Mouse (Mus musculus) heart, embryonic 10.5 days (tissue): ENCODE data around the gene Nkrf. TPM values are rescaled to one million over a fixed set of nuclear protein-coding genes. Genes with fewer than 3 reads are reported as not detected.
"Not testable (repeated sequence)": the region's sequence is repeated elsewhere in the genome, so short reads cannot be mapped to it uniquely, and the experiment has no call there.

Source experiments
- DNase-seq: peaks from one replicate; pipeline ENCODE4 v3.0.0-alpha.2; 2017; ENCODE audit warnings: low spot score
- H3K27ac ChIP-seq: fragments of 300-500 bp; sonication (generic); 2 replicates; pipeline ENCODE4 v1.5.1; 2016; ENCODE audit warnings: mild to moderate bottlenecking
- H3K27me3 ChIP-seq: fragments of 300-500 bp; sonication (generic); 2 replicates; pipeline ENCODE4 v1.6.1; 2016; ENCODE audit warnings: mild to moderate bottlenecking; ENCODE audit not compliant: poor library complexity, insufficient read depth, severe bottlenecking
- H3K36me3 ChIP-seq: fragments of 300-500 bp; sonication (generic); 2 replicates; pipeline ENCODE4 v1.6.1; 2016; ENCODE audit warnings: mild to moderate bottlenecking, moderate library complexity
- H3K4me1 ChIP-seq: fragments of 300-500 bp; sonication (generic); 2 replicates; pipeline ENCODE4 v1.6.1; 2016; ENCODE audit warnings: mild to moderate bottlenecking
- H3K4me3 ChIP-seq: fragments of 300-500 bp; sonication (generic); 2 replicates; pipeline ENCODE4 v1.5.1; 2016; ENCODE audit warnings: mild to moderate bottlenecking, moderate library complexity
- H3K9me3 ChIP-seq: fragments of 300-500 bp; sonication (generic); 2 replicates; pipeline ENCODE4 v1.6.1; 2016; ENCODE audit warnings: mild to moderate bottlenecking, moderate library complexity
- WGBS: fragments of 180-500 bp; shearing (Covaris S2); methylation state at CpG from one replicate; pipeline ENCODE4 v1.1.7; 2016; 5-methylcytosine and 5-hydroxymethylcytosine counted together
- polyA plus RNA-seq: library from polyadenylated mRNA; unstranded; fragments of >200 nt; fragmentation: Nextera tagmentation; extraction: Ambion mirVana; gene quantifications from 2 replicates; pipeline ENCODE4 v1.2.1, GENCODE M21; 2016

The Nkrf gene
- polyA plus RNA-seq, 1 experiment from 2014 or later = 1.9 TPM

DNA sequence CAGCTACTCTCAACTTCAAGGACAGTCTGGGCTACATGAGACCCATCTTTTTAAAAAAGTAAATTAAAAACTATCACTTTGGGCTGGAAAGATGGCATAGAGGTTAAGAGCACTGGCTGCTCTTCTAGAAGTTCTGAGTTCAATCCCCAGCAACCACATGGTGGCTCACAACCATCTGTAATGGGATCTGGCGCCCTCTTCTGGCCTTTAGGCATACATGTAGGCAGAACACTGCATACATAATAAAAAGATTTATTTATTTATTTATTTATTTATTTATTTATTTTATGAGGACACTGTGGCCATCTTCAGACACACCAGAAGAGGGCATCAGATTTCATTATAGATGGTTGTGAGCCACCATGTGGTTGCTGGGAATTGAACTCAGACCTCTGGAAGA, 3.8 kb downstream of the Nkrf start:
- WGBS = 21% methylated on average over 1 of the region's 1 CpGs
- not testable (repeated sequence) for H3K36me3 ChIP-seq, H3K27ac ChIP-seq, H3K4me1 ChIP-seq, DNase-seq, H3K9me3 ChIP-seq, H3K27me3 ChIP-seq, H3K4me3 ChIP-seq

DNA sequence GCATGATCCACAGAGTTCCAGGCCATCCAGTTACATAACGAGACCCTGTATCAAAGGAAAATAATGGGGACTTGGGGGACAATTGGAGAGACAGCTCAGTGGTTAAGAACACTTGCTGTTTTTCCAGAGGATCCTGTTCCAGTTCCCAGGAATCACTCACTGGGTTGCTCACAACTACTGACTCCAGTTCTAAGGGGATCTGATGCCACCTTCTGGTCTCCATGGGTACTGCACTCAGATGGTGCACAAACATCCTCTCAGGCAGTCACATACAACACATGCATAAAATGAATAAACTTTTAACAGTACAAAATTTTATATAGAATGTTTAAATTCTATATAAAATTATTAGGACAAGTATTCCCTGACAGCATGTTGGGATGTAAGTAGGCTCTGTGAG, 18.0 kb downstream of the Nkrf start:
- no peaks in the 10 kb centered on the region for H3K9me3 ChIP-seq
- no peak for DNase-seq

DNA sequence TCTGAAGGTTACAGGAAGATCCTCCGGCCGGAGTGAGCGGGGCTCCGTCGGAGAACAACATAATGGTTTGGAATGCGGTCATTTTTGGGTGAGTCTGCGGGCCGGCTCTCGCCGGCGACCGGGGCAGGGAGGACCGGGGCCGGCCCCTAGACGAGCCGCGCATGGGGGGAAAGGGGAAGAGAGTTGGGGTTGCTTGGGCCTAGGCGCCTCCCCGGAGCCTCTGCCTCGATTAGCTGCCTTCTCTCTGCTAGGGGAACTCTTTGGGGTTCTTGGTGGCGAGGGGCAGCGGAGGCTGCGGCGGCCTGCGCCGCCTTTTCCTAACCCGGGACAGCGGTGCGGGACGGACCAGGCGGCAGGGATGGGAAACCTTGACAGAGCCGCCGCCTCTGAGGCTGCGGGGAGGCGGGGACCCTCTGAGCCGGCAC, 28.0 kb downstream of the Nkrf start:
- H3K4me1 ChIP-seq = no peaks in the 10 kb centered on the region
- H3K27me3 ChIP-seq = peaks cover 9% of the 10 kb centered on the region; the same call in 1 of the 2 replicates
- peak overlapping the region; percentile 87 for H3K27ac ChIP-seq
- no peaks in the 10 kb centered on the region for H3K36me3 ChIP-seq
- peak overlapping the region; percentile 75 for H3K4me3 ChIP-seq
- WGBS = 11% methylated on average over 35 of the region's 36 CpGs
- no peaks in the 10 kb centered on the region for H3K9me3 ChIP-seq
- DNase-seq = peak; percentile 72

More for the DNA sequence above, 18.0 kb downstream of the Nkrf start:
- Histone ChIP-seq H3K27me3 (no peaks in the 10 kb centered on the region), H3K36me3 (peaks cover 6% of the 10 kb centered on the region; the same call in 1 of the 2 replicates), H3K27ac (no peak overlapping the region), H3K4me3 (no peak overlapping the region), H3K4me1 (no peaks in the 10 kb centered on the region)
- 92% methylated on average over 1 of the region's 1 CpGs for WGBS

DNA sequence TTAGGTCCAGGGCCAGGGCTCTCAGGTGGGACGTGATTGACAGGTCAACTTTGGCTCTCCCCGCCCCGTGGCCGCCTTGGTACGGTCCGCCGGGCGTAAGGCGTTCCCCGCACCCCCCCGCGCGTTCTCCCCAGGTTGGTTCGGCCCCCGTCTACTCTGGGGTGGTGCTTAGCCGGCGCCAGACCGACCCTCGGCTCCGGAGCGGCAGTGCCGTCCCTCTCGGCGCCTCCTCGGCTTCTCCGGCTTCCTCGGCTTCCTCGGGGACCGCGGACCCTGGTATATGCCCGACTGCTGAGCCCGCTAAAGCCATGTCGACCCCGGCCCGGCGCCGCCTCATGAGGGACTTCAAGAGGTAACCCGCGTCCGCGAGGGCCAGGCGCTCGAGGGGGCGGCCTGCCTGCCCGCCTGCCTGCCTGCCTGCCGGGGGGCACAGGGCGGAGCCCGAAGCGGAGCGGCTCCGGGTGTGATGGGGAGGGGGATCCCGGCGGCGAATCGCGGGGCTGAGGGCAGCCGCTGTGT, 28.5 kb downstream of the Nkrf start:
- peak; percentile 92 for DNase-seq
- Histone ChIP-seq H3K27ac (peak overlapping the region; percentile 87), H3K27me3 (peaks cover 9% of the 10 kb centered on the region; the same call in 1 of the 2 replicates), H3K4me1 (no peaks in the 10 kb centered on the region), H3K36me3 (no peaks in the 10 kb centered on the region), H3K4me3 (peak overlapping the region; percentile 75), H3K9me3 (no peaks in the 10 kb centered on the region)
- WGBS = 14% methylated on average over 55 of the region's 57 CpGs

DNA sequence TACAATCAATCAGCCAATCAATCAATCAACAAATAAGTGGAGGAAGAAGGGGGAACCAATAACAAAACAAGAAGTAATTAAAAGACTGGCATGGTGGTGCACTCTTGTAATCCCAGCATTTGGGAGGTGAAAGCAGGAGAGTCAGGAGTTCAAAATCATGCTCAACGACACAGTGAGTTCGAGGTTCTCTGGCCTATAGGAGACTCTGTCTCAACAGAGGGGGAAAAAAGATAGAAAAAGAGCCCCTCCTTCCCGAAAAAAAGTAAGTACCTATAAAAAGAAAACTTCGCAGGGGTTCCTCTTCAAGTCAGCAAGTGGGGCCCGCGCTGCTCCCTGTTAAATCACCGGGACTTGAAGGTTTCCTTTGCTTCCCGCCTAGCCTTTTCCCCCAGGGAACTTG, 28.9 kb downstream of the Nkrf start, which contains the start of the genes Ube2a and C330007P06Rik:
TSS of gene Ube2a (plus strand) at position 136 of the 400 bp plus-strand sequence.
TSS of gene C330007P06Rik (minus strand) at position 347 of the 400 bp plus-strand sequence.
- Histone ChIP-seq H3K4me3 (peak within 1 kb of the TSS; percentile 75), H3K9me3 (no peaks in the 10 kb centered on the region), H3K27me3 (peaks cover 9% of the 10 kb centered on the region; the same call in 1 of the 2 replicates), H3K27ac (peak within 1 kb of the TSS; percentile 87), H3K4me1 (no peaks in the 10 kb centered on the region), H3K36me3 (no peaks in the 10 kb centered on the region)
- WGBS = 19% methylated on average over 8 of the region's 8 CpGs
- DNase-seq = no peak

DNA sequence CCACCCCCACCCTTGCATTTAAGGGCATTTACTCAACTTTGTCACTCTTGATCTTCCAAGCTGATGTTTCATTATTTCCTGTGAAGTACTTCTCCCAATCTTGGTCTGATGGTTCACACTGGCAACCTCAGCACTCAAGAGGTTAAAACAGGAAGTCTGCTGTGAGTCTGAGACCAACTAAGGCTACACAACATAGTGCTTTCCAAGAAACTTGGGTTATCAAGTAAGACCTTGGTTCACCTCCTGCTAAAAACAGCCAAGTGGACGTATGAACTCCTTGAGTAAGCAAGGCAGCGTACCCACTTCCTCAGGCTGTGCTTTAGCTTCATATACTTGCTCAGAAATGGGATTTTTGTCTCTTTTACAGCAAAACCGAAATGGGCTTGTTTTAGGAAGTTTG, 32.3 kb downstream of the Nkrf start:
- WGBS = 65% methylated on average over 3 of the region's 3 CpGs
- DNase-seq = no peak
- peaks cover 9% of the 10 kb centered on the region; the same call in 1 of the 2 replicates for H3K27me3 ChIP-seq
- H3K27ac ChIP-seq = no peak overlapping the region
- no peak overlapping the region for H3K4me3 ChIP-seq
- H3K4me1 ChIP-seq = no peaks in the 10 kb centered on the region
- H3K9me3 ChIP-seq = no peaks in the 10 kb centered on the region
- no peaks in the 10 kb centered on the region for H3K36me3 ChIP-seq

DNA sequence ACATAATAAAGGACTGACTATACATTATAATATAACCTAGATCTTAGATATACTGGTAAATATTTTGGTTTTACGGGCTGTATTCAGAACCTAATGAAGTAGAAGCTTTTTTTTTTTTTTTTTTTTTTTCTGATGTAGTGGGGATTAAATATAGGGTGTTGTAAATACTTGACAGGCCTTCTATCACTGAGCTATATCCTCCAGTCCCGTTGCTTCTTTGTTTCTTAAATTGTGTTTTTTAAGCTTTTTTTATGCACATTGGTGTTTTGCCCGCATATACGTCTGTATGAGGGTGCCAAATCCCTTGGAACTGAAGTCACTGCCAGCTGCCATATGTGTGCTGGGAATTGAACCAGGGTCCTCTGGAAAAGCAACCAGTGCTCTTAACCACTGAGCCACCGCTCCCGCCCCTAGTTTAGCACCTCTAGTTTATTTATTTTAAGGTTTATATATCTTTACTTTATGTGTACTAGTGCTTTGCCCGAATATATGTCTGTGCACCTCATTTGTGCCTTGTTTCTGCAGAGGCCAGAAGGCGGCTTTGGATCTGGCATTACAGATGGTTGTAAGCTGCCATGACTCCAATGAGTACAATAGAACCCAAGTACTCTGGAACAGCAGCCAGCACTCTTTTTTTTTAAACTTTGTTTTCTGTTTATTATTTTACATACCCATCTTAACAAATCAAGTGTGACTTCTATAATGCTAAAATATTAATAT, 37.9 kb downstream of the Nkrf start:
- peak overlapping the region; percentile 67; the same call in 1 of the 2 replicates for H3K27ac ChIP-seq
- H3K9me3 ChIP-seq = no peaks in the 10 kb centered on the region
- no peaks in the 10 kb centered on the region for H3K27me3 ChIP-seq
- WGBS = 52% methylated on average over 8 of the region's 8 CpGs
- H3K4me3 ChIP-seq = peak overlapping the region; percentile 60
- H3K36me3 ChIP-seq = no peaks in the 10 kb centered on the region
- DNase-seq = no peak
- no peaks in the 10 kb centered on the region for H3K4me1 ChIP-seq

DNA sequence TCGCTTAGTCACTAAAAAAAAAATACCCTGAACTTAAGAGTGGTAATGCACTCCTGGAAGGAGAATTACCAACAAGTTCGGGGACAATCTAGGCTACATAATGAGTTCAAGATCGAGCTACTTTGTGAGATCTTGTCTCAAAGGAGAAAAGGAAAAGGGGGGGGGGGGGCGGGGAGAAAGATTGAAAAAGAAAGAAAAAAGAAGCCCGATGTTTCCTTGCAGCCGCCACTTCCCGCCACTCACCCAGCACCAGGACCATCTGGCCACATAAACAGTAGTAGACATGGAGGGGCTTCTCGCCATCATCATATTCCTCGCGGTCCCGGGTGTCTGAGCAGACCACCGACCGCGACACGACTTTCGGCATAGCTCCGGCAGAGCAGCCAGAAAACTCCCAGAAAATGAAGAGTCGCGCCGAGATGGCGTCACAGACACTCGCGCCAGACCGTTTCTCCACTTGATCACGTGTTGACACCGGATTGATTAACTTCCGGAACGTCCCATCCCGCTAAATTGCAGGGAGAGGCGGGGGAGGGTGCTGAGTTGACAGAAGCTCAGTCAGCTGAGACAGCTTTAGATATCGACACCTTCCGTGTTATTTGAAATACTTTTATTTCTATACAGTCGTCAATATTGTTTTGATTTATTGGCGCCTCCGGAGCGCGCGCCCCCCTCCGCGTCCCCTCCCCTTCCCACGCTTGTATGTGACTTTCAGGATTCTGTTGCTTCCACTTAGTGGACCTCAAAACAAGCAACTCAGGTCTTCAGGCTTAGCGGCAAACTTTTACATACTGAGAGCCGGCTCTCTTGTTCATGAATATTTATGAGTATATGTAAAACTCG, 38.7 kb downstream of the Nkrf start:
- 16% methylated on average over 43 of the region's 44 CpGs for WGBS
- H3K27me3 ChIP-seq = no peaks in the 10 kb centered on the region
- no peaks in the 10 kb centered on the region for H3K4me1 ChIP-seq
- peak overlapping the region; percentile 60 for H3K4me3 ChIP-seq
- DNase-seq = peak; percentile 88
- no peaks in the 10 kb centered on the region for H3K36me3 ChIP-seq
- H3K9me3 ChIP-seq = no peaks in the 10 kb centered on the region
- peak overlapping the region; percentile 67 for H3K27ac ChIP-seq

DNA sequence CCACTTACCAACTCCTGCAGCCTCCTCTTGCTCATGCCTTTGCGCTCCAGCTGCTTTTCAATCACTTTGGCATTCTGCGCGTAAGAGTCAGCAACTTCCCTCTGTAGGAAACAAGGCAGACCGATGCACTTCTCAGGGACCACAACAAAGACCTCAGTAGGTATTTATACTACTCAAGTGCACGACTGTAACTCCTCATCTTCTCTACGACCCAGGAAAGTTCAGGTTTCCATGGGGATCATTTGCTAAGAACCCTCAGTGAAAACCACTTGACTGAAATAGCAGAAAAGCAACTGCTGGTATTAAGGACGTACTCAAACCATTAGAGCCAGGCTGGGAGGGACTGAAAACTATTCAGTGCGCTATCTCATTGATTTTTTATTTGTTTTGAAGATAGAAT, 50.1 kb downstream of the Nkrf start:
- H3K9me3 ChIP-seq = no peaks in the 10 kb centered on the region
- H3K36me3 ChIP-seq = peaks cover 6% of the 10 kb centered on the region; the same call in 1 of the 2 replicates
- no peak for DNase-seq
- no peak overlapping the region for H3K4me3 ChIP-seq
- H3K27ac ChIP-seq = no peak overlapping the region
- H3K4me1 ChIP-seq = no peaks in the 10 kb centered on the region
- H3K27me3 ChIP-seq = no peaks in the 10 kb centered on the region
- whole genome bisulfite sequencing = 83% methylated on average over 8 of the region's 8 CpGs

DNA sequence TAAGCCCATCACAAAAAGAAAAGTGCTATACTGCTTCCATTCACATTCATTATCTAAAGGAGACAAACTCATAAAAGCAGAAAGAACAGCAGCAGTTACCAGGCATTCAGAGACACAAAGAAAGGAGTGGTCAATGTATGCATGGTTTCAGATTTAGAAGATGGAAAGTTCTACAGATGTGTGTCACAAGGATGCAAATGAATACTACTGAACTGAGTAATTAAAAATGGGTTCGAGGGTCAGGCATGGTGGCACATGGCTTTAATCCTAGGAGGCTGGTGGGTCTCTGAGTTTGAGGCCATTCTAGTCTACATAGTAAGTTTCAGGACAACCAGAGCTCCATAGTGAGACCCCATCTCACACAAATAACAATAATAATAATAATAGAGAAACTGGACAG, 55.5 kb downstream of the Nkrf start:
- 71% methylated on average over 1 of the region's 1 CpGs for WGBS
- no peak overlapping the region for H3K27ac ChIP-seq
- H3K27me3 ChIP-seq = no peaks in the 10 kb centered on the region
- no peaks in the 10 kb centered on the region for H3K9me3 ChIP-seq
- H3K4me3 ChIP-seq = no peak overlapping the region
- H3K36me3 ChIP-seq = 0 out of 2 replicates have a peak, but pooled peaks cover 3% of the 10 kb centered on the region
- H3K4me1 ChIP-seq = no peaks in the 10 kb centered on the region
- DNase-seq = no peak

DNA sequence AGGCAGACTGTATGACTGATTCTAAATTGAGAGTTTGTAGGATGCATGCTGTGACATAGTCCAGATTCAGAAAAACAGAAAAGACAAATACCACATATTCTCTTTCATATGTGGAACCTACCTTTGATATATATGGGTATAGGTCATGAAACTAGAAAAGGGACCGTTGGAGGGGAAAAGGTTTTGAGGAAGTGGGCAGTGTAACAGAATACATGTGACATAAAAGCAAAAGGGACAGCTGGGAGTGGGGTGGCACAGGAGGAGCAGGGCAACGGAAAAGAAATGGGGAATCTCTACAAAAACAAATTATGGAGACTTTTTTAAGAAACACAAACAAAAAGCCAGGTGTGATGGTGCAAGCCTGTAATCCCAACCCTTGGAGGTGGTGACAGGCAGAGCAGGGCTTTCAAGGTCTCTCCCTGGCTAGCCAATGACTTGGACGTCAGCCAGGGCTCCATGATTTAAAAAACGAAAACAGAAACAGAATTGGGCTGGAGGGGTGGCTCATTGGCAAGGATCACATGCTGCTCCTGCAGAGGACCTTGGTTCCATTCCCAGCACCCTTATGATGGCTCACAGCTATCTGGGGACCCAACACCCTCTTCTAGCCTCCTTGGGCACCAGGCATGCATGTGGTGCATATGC, 59.2 kb downstream of the Nkrf start:
- WGBS = 65% methylated on average over 4 of the region's 4 CpGs
- Histone ChIP-seq H3K27me3 (no peaks in the 10 kb centered on the region), H3K36me3 (0 out of 2 replicates have a peak, but pooled peaks cover 2% of the 10 kb centered on the region), H3K4me1 (no peaks in the 10 kb centered on the region), H3K4me3 (no peak overlapping the region), H3K27ac (no peak overlapping the region), H3K9me3 (no peaks in the 10 kb centered on the region)
- no peak for DNase-seq

DNA sequence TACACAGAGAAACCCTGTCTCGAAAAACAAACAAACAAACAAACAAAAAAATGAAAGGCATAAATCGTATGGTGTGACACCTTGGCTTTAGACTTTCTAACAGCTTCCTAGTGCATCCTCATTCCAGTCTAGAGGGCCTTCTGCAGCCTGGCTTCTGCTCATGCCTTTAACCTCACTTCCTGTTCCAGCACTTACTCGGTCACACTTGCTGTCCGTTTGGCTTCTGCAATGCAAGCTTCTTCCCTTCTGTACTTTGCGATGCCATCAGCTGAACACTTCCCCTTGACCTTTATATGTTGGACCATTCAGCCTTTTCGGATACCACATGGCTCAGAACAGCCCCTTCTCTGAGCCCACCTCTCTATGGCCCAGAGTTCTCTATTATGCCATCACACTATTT, 61.0 kb downstream of the Nkrf start:
- no peak for DNase-seq
- Histone ChIP-seq H3K36me3 (no peaks in the 10 kb centered on the region), H3K27me3 (no peaks in the 10 kb centered on the region), H3K4me3 (no peak overlapping the region), H3K9me3 (no peaks in the 10 kb centered on the region), H3K4me1 (no peaks in the 10 kb centered on the region), H3K27ac (no peak overlapping the region)
- 82% methylated on average over 6 of the region's 6 CpGs for WGBS
